Mouse (Mus musculus) embryonic fibroblast, embryonic 13.5 days (primary cell): ENCODE results near the gene Slc30a1.

Experiments used
- CTCF ChIP-seq: IDR thresholded peaks from 2 replicates; pipeline ENCODE4 v1.5.1; 2011; ENCODE audit warnings: mild to moderate bottlenecking, control low read depth, low read length, moderate library complexity, borderline replicate concordance; ENCODE audit not compliant: insufficient read depth
- POLR2A ChIP-seq: IDR thresholded peaks from 2 replicates; pipeline ENCODE4 v1.6.1; 2011; ENCODE audit warnings: low read depth, mild to moderate bottlenecking, control low read depth, low read length, moderate library complexity

DNA sequence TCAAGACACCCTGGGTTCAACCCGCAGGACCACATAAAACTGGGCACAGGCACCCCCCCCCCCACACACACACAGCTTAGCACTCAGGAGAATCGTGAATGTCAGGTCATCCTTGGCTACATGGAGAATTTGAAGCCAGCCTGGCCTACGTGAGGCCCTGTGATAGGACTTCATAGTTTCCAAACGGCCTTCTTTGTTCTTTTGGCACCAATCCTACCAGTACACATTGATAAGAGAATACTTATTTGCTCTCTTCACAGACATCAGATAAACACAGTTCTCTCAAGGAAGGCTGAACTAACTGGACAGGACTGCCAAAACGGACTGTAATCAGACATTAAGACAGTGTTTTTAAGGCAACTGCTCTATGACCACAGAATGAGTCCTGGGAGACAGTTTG is 22.9 kb upstream of the Slc30a1 start:
- TF ChIP-seq POLR2A, result no peak
- TF ChIP-seq CTCF, result no peak
